Mouse (Mus musculus) liver, adult 2 months (tissue): Measurements from ENCODE around the gene Slc2a5. TPM values are rescaled to one million over a fixed set of nuclear protein-coding genes. Genes with fewer than 3 reads are reported as not detected.
A peak's percentile ranks its signal among the peaks of the same experiment; 100 is the strongest.

ENCODE experiments used
- DNase-seq: peaks from one replicate; pipeline ENCODE4 v3.0.0-alpha.2; 2011; ENCODE audit warnings: low read depth, low spot score; ENCODE audit errors: extremely low read depth
- H3K27ac ChIP-seq: fragments of 200-500 bp; replicated peaks from 2 replicates; pipeline ENCODE4 v1.5.1; 2012; ENCODE audit warnings: low read depth, mild to moderate bottlenecking, control low read depth, inconsistent platforms, low read length; ENCODE audit not compliant: insufficient read depth
- H3K27me3 ChIP-seq: fragments of 200-500 bp; 2 replicates; pipeline ENCODE4 v1.6.1; 2012; ENCODE audit warnings: mild to moderate bottlenecking, moderate library complexity, low read length, inconsistent platforms; ENCODE audit not compliant: control insufficient read depth, insufficient read depth
- H3K36me3 ChIP-seq: fragments of 200-500 bp; 2 replicates; pipeline ENCODE4 v1.6.1; 2012; ENCODE audit warnings: low read length, inconsistent platforms; ENCODE audit not compliant: control insufficient read depth, insufficient read depth
- H3K4me1 ChIP-seq: fragments of 200-500 bp; 2 replicates; pipeline ENCODE4 v1.6.1; 2011; ENCODE audit warnings: low read length; ENCODE audit not compliant: control insufficient read depth, insufficient read depth
- H3K4me3 ChIP-seq: fragments of 200-500 bp; 2 replicates; pipeline ENCODE4 v1.5.1; 2011; ENCODE audit warnings: low read depth, mild to moderate bottlenecking, control low read depth, low read length, moderate library complexity; ENCODE audit not compliant: insufficient read depth
- H3K79me2 ChIP-seq: fragments of 200-500 bp; 2 replicates; pipeline ENCODE4 v1.6.1; 2012; ENCODE audit warnings: inconsistent platforms, mild to moderate bottlenecking, low read length, moderate library complexity; ENCODE audit not compliant: control insufficient read depth, insufficient read depth
- H3K9ac ChIP-seq: fragments of 200-500 bp; 2 replicates; pipeline ENCODE4 v1.6.1; 2012; ENCODE audit warnings: low read depth, mild to moderate bottlenecking, control low read depth, inconsistent platforms, low read length
- CTCF ChIP-seq: fragments of 200-500 bp; IDR thresholded peaks from 2 replicates; pipeline ENCODE4 v1.5.1; 2011; ENCODE audit warnings: low read depth, low read length, control low read depth
- POLR2A ChIP-seq: fragments of 200-500 bp; IDR thresholded peaks from 2 replicates; pipeline ENCODE4 v1.6.1; 2011; ENCODE audit warnings: low read length, control low read depth; ENCODE audit not compliant: insufficient read depth; ENCODE audit errors: extremely low read depth
- WGBS: fragments of 180-500 bp; shearing (Covaris S2); methylation state at CpG from one replicate; pipeline ENCODE4 v1.1.7; 2018; 5-methylcytosine and 5-hydroxymethylcytosine counted together
- polyA plus RNA-seq: library from polyadenylated mRNA; depleted of rRNA; stranded (reverse); fragments of >200 nt; gene quantifications from 2 replicates; pipeline ENCODE4 v1.2.3, GENCODE M21; 2012
- total RNA-seq: library from RNA; depleted of rRNA; stranded (reverse); fragments of >200 nt; gene quantifications from 2 replicates; pipeline ENCODE4 v1.2.3, GENCODE M21; 2014

Gene Slc2a5
- total and polyA plus RNA-seq, 2 experiments = 2.9 to 7.8 TPM

GRCm38 (mm10) chr4:150127894-150128293 is 8.8 kb downstream of the Slc2a5 start:
- H3K4me3 ChIP-seq = no peak overlapping the region
- H3K27ac ChIP-seq = no peak overlapping the region
- TF ChIP-seq POLR2A = no peak
- TF ChIP-seq CTCF = no peak
- no peaks in the 10 kb centered on the region for H3K79me2 ChIP-seq
- H3K27me3 ChIP-seq = no peaks in the 10 kb centered on the region
- H3K36me3 ChIP-seq = no peaks in the 10 kb centered on the region
- H3K4me1 ChIP-seq = peaks cover 11% of the 10 kb centered on the region
- WGBS = 30% methylated on average over 7 of the region's 7 CpGs
- no peak overlapping the region for H3K9ac ChIP-seq
- DNase-seq = peak; percentile 66

- Histone ChIP-seq H3K27ac (peak overlapping the region; percentile 97), H3K4me1 (peaks cover 12% of the 10 kb centered on the region), H3K79me2 (no peaks in the 10 kb centered on the region), H3K27me3 (no peaks in the 10 kb centered on the region), H3K9ac (peak overlapping the region; percentile 5; the same call in 1 of the 2 replicates), H3K36me3 (no peaks in the 10 kb centered on the region), H3K4me3 (no peak overlapping the region)
- no peak for TF ChIP-seq POLR2A
- TF ChIP-seq CTCF = no peak
- peak; percentile 96 for DNase-seq
- WGBS = 23% methylated on average over 8 of the region's 8 CpGs
Measured at GRCm38 (mm10) chr4:150128571-150128970, 9.5 kb downstream of the Slc2a5 start.

- DNase-seq = no peak
- TF ChIP-seq CTCF = no peak
- no peak for TF ChIP-seq POLR2A
- peak overlapping the region; percentile 55 for H3K27ac ChIP-seq
- H3K79me2 ChIP-seq = no peaks in the 10 kb centered on the region
- 31% methylated on average over 2 of the region's 2 CpGs for WGBS
- H3K4me3 ChIP-seq = no peak overlapping the region
- no peaks in the 10 kb centered on the region for H3K27me3 ChIP-seq
- no peaks in the 10 kb centered on the region for H3K36me3 ChIP-seq
- no peak overlapping the region for H3K9ac ChIP-seq
- H3K4me1 ChIP-seq = peaks cover 12% of the 10 kb centered on the region
Measured at GRCm38 (mm10) chr4:150130661-150131060, 11.6 kb downstream of the Slc2a5 start.

- TF ChIP-seq POLR2A (peak; percentile 58; the same call in 1 of the 2 replicates), CTCF (no peak)
- peak overlapping the region; percentile 32; the same call in 1 of the 2 replicates for H3K4me3 ChIP-seq
- no peaks in the 10 kb centered on the region for H3K27me3 ChIP-seq
- peak overlapping the region; percentile 95 for H3K27ac ChIP-seq
- no peaks in the 10 kb centered on the region for H3K79me2 ChIP-seq
- H3K36me3 ChIP-seq = no peaks in the 10 kb centered on the region
- peak overlapping the region; percentile 77 for H3K9ac ChIP-seq
- peaks cover 15% of the 10 kb centered on the region for H3K4me1 ChIP-seq
- DNase-seq = peak; percentile 93
- WGBS = 6% methylated on average over 24 of the region's 24 CpGs
Measured at GRCm38 (mm10) chr4:150132692-150133271, 13.7 kb downstream of the Slc2a5 start.

- peaks cover 11% of the 10 kb centered on the region for H3K4me1 ChIP-seq
- H3K4me3 ChIP-seq = no peak overlapping the region
- no peak overlapping the region for H3K9ac ChIP-seq
- no peak for TF ChIP-seq CTCF
- no peak overlapping the region for H3K27ac ChIP-seq
- H3K36me3 ChIP-seq = no peaks in the 10 kb centered on the region
- H3K79me2 ChIP-seq = no peaks in the 10 kb centered on the region
- H3K27me3 ChIP-seq = no peaks in the 10 kb centered on the region
- DNase-seq = no peak
- WGBS = 84% methylated on average over 7 of the region's 7 CpGs
Measured at GRCm38 (mm10) chr4:150135254-150135653, 16.2 kb downstream of the Slc2a5 start.

GRCm38 (mm10) chr4:150136693-150137092 is 17.6 kb downstream of the Slc2a5 start:
- DNase-seq = peak; percentile 49
- Histone ChIP-seq H3K4me1 (peaks cover 9% of the 10 kb centered on the region), H3K4me3 (no peak overlapping the region), H3K27me3 (no peaks in the 10 kb centered on the region), H3K27ac (no peak overlapping the region), H3K36me3 (no peaks in the 10 kb centered on the region), H3K9ac (no peak overlapping the region), H3K79me2 (no peaks in the 10 kb centered on the region)
- TF ChIP-seq POLR2A (no peak), CTCF (peak; percentile 98)
- WGBS = 3% methylated on average over 10 of the region's 10 CpGs
